Mouse (Mus musculus): ENCODE measurements around the gene Espl1.

The Espl1 gene

GRCm38 (mm10) chr15:102335925-102336324, 39.9 kb downstream of the Espl1 start:
- DNase-seq (ENCODE audit: low spot score): peak; percentile 56

- DNase-seq (ENCODE audit: low spot score): no peak
These were observed 40.9 kb downstream of the Espl1 start for GRCm38 (mm10) chr15:102336946-102337345.

DNA sequence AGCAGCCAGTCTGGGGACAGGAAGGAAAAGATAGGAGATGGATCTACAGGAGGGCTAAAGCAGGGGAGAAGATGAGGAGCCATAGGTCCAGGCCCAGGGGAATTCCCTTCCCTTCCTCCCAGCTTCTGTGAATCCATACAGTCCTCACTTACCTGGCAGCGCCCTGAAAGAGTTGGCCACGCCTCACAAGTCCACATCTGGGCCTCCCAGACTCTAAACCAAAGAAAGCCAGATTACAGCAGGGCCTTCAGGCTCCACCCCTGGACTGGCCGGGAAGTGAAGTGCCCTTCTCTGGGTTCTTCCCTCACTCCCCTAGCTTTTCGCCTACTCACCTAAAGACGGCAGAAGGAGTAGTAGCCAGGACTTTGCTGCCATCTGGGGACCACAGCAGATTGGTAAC, 43.5 kb downstream of the Espl1 start:
- DNase-seq (ENCODE audit: low spot score): no peak

- peak; percentile 75 for DNase-seq (ENCODE audit: low spot score)
These were observed 45.5 kb downstream of the Espl1 start for GRCm38 (mm10) chr15:102341580-102341979.

DNA sequence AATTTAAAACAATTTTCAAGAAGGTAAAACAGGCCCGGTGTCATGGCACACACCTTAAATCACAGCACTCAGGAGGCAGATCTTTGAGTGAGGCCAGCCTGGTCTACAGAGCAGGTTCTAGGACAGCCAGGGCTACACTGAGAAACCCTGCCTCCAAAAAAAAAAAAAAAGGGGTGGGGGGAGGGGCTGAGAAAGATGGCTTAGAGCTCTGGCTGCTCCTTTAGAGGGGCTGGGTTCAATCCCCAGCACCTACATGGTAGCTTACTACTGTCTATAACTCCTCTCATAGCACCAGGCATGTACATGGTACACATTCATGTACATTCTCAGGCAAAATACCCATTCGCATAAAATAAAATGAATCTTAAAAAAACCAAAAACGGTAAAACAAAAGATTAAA, 48.4 kb downstream of the Espl1 start:
- DNase-seq (ENCODE audit: low spot score): no peak

DNA sequence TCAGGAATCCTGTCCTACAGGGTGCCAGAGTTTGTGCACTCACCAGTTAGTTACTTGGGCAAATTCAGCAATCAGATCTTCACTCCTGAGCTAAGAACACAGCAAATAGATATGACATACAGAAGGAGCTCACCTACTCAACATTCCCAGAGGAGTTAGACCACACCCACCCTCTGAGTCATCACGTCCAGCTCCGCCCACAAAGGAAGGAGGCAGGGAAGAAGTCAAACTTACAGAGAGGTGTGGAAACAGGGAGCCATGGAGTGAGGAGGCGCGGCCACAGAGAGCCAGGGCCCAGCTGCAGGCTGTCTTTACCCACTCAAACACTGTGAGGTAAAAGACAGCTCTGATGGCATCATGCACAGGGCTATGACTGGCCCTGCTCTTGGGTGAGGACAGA, 50.4 kb downstream of the Espl1 start:
- no peak for DNase-seq (ENCODE audit: low spot score)

DNA sequence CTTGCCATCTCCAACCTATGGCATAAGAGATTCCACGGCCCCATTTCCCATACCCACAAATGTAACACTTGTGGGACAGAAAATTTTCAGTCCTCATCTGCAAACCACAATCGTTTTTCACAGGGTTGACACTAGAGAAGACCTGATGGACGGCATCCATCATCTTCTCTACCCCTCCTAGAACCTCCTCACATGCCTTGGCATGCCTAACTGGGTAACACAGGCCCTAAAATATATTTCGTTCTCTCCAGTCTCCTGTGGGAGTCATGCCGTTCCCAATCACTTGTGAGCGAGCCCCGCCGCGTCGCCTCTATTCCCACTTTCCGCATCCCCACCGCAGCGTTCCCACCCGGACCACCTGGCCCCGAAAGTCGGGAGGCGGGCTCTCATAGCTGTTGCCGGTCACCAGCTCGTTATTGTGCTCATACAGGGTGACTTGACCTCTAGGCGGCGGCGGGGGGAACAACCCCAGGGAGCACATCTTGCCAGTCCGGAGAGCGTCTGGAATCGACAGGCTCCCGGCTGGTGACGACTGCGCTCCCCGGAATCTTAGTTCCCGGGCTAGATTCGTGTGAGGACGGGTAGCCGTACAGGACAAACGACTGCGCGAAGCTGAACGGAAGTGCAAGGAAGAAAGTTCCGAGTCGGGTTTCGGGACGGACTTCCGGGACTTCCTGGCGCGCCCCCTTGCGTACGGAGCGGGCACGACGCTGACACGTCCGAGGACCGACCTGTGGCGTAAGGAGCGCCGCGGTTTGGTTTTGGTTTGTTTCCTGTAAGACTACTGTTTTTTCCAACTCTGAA, 54.3 kb downstream of the Espl1 start, which contains the start of gene Aaas:
TSS of gene Aaas (minus strand) at position 634 of the 804 bp plus-strand sequence.
- peak; percentile 98 for DNase-seq (ENCODE audit: low spot score)

DNA sequence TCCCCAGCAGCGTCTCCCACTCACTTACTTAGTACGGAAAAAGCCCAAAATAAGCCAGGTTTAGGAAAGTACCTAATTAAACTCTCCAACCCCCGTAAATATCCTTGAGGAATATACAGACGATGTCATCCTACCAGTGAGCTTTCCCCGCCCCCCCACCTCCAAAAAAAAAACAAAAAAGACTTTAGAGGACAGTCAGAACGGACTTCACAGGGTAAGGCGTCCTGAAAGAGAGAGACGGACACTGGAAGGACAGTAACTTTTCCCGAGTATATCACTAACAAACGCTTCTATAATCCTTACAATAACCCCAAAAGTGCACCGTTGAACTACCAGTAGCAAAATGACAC, 54.9 kb downstream of the Espl1 start:
- DNase-seq (ENCODE audit: low spot score): no peak

DNA sequence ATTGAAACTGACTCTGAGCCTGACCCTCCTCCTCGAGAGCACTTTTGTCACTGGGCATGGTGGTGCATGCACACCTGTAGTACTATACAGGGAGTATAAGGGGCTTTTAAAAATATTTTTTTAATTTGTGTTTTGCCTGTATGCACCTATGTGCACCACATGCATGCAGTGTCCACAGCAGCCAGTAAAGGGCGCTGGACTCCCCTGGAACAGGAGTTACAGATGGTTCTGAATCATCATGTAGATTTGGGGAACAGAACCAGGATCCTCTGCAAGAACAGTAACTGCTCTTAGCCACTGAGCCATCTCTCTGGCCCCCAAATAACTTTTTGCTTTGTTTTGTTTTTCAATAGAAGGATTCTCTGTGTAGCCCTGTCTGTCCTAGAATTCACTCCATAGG, 56.1 kb downstream of the Espl1 start:
- DNase-seq (ENCODE audit: low spot score): no peak

DNA sequence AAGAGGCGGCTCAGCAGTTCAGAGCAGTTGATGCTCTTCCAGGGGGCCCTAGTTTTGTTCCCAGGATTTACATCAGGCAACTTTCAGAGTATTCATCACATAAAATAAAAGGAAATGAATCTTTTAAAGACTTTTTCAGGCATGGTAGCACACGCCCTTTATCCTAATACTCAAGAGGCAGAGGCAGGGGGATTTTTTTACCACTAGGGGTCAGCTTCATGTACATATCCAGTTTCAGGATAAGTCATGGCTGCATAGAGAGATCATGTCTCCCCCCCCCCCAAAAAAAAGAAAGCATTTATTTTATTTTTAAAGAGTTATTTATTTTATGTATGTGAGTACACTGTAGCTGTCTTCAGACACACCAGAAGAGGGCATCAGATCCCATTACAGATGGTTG, 57.9 kb downstream of the Espl1 start:
- peak; percentile 48 for DNase-seq (ENCODE audit: low spot score)

DNA sequence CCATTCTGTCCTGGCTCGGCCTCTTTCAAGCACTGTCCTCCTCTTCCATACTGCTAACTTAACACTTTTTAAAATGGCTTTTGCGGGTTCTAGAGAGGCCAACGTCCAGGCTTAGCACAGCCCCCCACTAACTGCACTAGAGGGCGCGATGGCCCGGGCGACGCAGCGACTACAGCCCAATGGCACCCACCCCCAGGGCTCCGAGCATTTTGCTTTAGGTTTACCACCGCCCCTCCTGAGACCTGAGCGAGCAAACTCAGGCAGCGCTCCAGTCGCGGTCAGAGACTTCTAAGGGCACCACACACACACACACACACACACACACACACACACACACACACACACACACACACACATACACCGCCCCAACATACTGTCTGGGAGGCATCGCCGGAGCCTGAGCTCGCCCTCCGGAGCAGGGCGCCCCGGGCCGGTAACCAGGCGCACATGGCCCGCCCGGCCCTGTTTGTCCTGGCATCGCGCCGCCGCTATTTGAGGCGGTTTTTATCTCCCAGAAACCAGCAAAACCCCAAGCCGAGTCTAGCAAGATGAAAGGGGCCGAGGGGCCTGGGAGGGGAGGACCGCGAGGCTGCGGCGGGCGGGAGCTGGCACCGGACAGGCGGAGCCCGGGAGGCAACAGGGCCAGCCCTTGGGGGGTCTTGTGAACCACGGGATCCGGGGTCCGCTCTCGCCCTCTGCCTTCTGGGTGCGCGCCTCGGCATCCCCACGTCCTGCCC, 59.2 kb downstream of the Espl1 start:
- DNase-seq (ENCODE audit: low spot score): peak; percentile 80

DNA sequence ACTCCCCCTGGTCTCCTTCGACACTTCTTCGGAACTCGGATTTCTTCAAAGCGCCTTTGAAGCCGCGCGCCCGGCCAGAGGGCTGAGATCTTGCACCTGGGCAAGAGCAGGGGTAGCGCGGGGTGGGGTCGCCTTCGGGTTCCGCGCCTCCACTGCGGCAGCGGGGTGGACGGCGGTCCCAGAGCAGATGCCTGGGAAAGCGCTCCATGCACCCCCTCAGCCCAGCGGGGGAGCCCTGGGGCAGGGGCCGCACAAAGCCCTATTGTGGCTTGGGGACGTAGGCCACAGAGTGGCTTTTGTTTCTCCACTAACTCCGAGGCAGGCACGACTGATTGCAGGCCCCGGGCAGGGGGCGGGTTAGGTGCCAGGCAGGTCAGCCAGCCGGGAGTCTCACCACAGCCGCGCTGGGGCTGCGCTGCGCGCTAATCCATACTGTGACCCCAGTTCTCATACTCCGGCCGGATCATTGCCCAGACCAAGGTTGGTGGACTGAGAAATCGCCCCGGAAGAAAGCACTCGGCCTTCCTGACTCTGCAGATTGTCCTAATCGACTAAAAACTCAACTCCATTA, 59.9 kb downstream of the Espl1 start:
- peak; percentile 82 for DNase-seq (ENCODE audit: low spot score)

DNA sequence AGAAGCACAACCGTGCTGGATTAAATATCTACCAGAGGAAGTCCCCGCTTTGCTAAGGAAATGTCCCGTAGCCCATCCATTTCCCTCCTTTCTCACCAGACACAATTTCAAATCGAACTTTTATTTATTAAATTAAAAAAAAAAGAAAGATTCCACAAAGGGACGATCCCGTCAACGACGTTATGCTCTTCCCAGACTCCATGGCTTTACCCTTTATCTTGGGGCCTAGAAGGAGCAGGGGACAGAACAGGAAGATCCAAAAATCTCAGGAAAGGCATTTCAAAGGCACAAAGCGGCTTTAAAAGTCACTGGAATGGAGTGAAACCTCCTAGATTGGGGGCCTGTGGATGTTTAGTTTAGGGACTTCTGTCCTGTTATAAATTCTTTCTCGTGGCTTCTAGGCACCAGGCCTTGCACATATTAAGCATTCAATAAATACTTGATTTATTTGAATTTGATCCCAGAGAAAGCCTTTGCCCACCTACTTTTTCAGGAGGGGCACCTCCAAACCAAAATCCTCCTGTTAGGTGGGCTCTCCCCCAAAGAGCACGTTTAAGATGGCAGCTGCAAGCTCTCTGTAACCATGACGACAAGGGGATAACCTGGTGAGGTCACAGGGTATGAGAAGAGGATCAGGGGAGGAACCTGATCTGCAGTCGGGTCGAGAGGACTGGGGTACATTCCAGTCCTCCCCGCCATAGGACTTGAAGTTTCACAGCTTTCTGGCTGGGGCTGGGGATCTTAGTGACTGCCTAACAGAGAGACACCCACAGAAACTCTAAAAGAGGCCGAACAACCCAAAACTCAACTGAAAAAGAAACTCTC, 60.6 kb downstream of the Espl1 start:
- peak; percentile 72 for DNase-seq (ENCODE audit: low spot score)

- peak; percentile 54 for DNase-seq (ENCODE audit: low spot score)
These were observed 62.1 kb downstream of the Espl1 start for GRCm38 (mm10) chr15:102358126-102358525.

DNA sequence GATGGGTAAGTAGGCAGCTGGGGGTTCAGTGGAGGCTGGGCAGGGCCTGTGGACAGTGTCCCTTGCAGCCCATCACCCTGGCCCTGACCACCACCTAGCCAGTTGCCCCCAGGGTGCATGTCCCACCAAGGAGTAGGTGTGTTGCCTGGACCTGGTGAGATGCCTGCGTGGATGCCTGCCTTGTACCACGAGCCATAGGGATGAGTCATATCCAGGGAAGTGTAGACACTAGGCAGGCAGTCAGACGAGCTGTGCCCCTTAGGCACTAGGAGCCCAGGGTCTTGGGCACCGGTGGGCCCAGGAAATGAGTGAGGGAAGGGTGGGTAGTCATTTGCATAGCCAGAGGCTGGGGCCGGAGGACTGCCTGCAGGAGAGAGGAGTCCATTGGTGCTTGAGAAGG, 62.8 kb downstream of the Espl1 start:
- DNase-seq (ENCODE audit: low spot score): no peak

DNA sequence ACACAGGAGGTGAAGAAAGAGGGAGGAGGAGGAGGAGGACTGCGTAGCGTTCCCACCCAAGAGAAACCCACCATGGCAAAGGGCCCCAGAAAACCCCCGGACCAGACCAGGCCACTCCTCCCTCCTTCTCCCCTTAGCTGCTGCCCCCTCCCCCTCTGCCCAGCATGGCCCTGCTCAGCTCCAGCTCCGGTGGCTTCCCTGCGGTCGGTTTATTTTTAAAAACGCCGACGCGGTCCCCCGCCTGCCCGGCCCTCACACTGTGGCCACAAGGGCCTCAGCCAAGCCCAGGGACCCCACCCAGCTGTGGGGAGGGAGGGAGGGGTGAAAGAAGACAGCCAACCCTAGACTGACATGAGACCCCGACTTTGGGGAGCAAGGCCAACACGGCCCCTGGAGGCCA, 66.6 kb downstream of the Espl1 start:
- DNase-seq (ENCODE audit: low spot score): peak; percentile 32

DNA sequence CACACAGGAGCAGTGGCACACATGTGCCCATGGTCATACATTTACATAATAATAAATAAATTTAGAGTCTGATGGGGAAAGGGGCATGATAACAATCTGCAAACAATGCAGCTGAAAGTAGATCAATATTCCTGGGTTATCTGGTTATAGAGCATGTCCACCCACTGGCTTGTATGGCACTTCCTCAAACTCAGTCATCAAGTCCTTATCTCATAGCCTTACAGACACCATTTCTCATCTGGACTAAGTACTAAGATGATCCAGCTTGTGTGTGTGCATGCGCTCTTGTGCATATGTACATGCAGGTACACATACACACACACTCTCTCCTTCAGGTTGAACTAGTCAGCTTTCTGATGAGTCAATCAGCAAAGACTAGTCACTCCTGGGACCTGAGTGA, 68.6 kb downstream of the Espl1 start:
- DNase-seq (ENCODE audit: low spot score): no peak

GRCm38 (mm10) chr15:102366238-102366637, 70.2 kb downstream of the Espl1 start:
- DNase-seq (ENCODE audit: low spot score): no peak

- DNase-seq (ENCODE audit: low spot score): peak; percentile 59
These were observed 70.8 kb downstream of the Espl1 start, which contains the start of gene Sp7 for GRCm38 (mm10) chr15:102366733-102367344. Gene Sp7 (minus strand): TSS chr15:102367182.

- DNase-seq (ENCODE audit: low spot score): peak; percentile 16
These were observed 73.9 kb downstream of the Espl1 start for GRCm38 (mm10) chr15:102369972-102370371.

DNA sequence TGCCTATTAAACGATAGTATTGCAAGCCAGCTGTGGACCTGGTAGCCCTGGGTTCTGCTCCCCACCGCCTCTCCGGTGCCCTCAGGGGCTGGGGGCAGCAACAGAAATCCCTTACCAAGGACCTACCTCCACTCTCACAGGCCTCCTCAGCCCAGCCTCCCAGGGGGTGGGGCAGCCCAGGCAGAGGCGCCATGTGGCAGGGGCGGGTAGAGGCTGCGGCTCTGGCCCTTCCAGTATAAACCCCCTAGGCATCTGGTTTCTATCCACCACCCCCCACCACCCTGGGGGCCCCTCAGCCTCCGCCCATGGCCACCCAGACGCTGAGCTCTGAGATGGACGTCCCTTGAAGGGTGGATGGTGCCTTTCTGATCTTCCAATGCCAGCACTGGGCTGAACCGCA, 74.7 kb downstream of the Espl1 start:
- DNase-seq (ENCODE audit: low spot score): peak; percentile 49
